Mouse (Mus musculus): Measurements from ENCODE around the gene Clca3a2. TPM values are rescaled to one million over a fixed set of nuclear protein-coding genes. Genes with fewer than 3 reads are reported as not detected.

The Clca3a2 gene
- 4.4 and 5.1 TPM in 2 replicates for polyA plus RNA-seq (2012; rRNA removed; ENCODE audit: low replicate concordance)

DNA sequence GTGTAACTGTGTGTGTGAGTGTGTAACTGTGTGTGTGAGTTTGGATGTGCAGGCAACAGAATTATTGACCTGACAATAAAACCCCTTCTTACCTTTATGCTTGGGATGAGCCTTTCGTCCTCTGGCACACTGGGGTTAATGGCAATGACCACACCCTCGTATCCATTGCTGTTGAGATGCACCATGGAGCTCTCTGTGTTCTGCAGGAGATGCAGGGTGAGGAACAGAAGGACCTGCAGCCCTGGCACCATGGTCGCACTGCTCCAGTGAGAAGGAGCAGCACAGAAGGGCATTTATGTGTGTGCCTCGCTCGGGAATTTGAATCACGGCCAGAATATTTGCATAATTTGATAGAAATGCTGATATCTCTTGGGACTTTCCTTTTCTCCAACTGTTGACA, at the start of gene Clca3a2:
Gene Clca3a2, minus strand, starts transcription at position 276 of the 400 bp plus-strand sequence.

DNA sequence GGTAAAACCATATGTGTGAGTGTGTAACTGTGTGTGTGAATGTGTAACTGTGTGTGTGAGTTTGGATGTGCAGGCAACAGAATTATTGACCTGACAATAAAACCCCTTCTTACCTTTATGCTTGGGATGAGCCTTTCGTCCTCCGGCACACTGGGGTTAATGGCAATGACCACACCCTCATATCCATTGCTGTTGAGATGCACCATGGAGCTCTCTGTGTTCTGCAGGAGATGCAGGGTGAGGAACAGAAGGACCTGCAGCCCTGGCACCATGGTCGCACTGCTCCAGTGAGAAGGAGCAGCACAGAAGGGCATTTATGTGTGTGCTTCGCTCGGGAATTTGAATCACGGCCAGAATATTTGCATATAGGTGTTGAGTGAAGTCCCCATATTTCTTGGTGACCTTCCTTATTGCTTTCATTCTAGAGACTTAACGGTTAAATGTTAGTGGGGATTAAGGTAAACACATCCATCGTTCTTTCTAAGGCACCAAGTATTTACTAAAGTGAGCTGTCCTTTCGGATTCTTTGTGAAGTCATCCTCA, 29.8 kb upstream of the Clca3a2 start, which contains the start of gene Clca3b:
Gene Clca3b, minus strand, starts transcription at position 344 of the 543 bp plus-strand sequence.

DNA sequence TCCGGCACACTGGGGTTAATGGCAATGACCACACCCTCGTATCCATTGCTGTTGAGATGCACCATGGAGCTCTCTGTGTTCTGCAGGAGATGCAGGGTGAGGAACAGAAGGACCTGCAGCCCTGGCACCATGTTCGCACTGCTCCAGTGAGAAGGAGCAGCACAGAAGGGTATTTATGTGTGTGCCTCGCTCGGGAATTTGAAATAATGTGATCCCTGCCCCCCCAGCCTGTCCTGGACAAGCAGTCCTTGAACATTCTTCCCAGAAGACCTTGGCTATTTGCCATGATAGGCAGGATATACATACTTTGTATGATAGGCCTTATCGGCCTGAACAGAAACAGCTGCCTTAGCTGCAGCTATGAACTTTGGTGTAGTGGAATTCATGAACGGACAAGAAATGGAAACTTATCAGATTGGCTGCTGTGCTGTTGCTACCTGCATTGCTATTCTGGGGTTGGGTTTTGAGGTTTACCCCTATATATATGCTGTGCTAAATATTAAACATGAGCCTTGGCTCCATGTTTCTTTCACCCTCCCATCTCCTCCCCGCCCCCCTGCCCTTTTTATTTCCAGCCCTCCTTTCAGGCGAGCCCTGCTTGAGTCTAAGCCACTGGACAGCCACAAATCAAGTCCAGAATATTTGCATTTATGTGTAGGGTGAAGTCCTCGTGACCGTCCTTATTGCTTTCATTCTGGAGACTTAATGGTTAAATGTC, 58.5 kb downstream of the Clca3a2 start, which contains the start of gene Clca3a1:
Gene Clca3a1, minus strand, starts transcription at position 386 of the 718 bp plus-strand sequence.

Other genes with a start within 250 kb of the Clca3a2 start
- 1.4 and 2.5 TPM in 2 replicates for gene Hs2st1, start 249.3 kb downstream of the Clca3a2 start, polyA plus RNA-seq (2012; rRNA removed; ENCODE audit: low replicate concordance)
- gene Selenof, start 249.2 kb downstream of the Clca3a2 start, polyA plus RNA-seq (2012; rRNA removed; ENCODE audit: low replicate concordance): 70.8 and 92.1 TPM in 2 replicates
- gene Sh3glb1, start 99.2 kb downstream of the Clca3a2 start, polyA plus RNA-seq (2012; rRNA removed; ENCODE audit: low replicate concordance): 7.0 and 18.6 TPM in 2 replicates
- 1.1 and 1.3 TPM in 2 replicates for gene Clca3a1, start 58.5 kb downstream of the Clca3a2 start, polyA plus RNA-seq (2012; rRNA removed; ENCODE audit: low replicate concordance)
- gene Clca3b, start 29.9 kb upstream of the Clca3a2 start, polyA plus RNA-seq (2012; rRNA removed; ENCODE audit: low replicate concordance): 26.8 and 44.3 TPM in 2 replicates
- 18.4 and 76.5 TPM in 2 replicates for gene Clca4b, start 113.0 kb upstream of the Clca3a2 start, polyA plus RNA-seq (2012; rRNA removed; ENCODE audit: low replicate concordance)
- gene Clca4a, start 155.6 kb upstream of the Clca3a2 start, polyA plus RNA-seq (2012; rRNA removed; ENCODE audit: low replicate concordance): 0.33 and 35.5 TPM in 2 replicates
- gene Clca1, start 213.3 kb upstream of the Clca3a2 start, polyA plus RNA-seq (2012; rRNA removed; ENCODE audit: low replicate concordance): 70.4 and 119 TPM in 2 replicates